Mouse (Mus musculus) myocyte (in vitro differentiated cells): ENCODE data around the gene Eif4g3.

Source experiments
- CEBPB ChIP-seq: IDR thresholded peaks from 2 replicates; pipeline ENCODE4 v1.6.1; 2011; ENCODE audit warnings: mild to moderate bottlenecking, moderate library complexity; ENCODE audit not compliant: poor library complexity, insufficient read depth, severe bottlenecking
- E2F4 ChIP-seq: IDR thresholded peaks from one replicate; pipeline ENCODE4 v1.6.1; 2011; ENCODE audit warnings: mild to moderate bottlenecking, control low read depth, moderate library complexity; ENCODE audit not compliant: insufficient read depth
- MAX ChIP-seq: IDR thresholded peaks from one replicate; pipeline ENCODE4 v1.6.1; 2011; ENCODE audit warnings: low read depth, mild to moderate bottlenecking, control low read depth
- MYOD1 ChIP-seq, 3 experiments: IDR thresholded peaks; one replicate each; pipeline ENCODE4 v1.6.1; 2011; ENCODE audit warnings: control low read depth in 2 of 3, low read depth in 2 of 3, mild to moderate bottlenecking in 2 of 3, moderate library complexity in 1 of 3; ENCODE audit not compliant: insufficient read length in 2 of 3, control insufficient read depth in 1 of 3
- MYOG ChIP-seq, 3 experiments: IDR thresholded peaks; one replicate each; pipeline ENCODE4 v1.6.1; 2011; ENCODE audit warnings: control low read depth in 2 of 3, low read depth in 2 of 3, mild to moderate bottlenecking in 2 of 3; ENCODE audit not compliant: insufficient read length in 2 of 3, control insufficient read depth in 1 of 3, insufficient read depth in 1 of 3
- POLR2A ChIP-seq: IDR thresholded peaks from one replicate; pipeline ENCODE4 v1.6.1; 2011; ENCODE audit warnings: low read depth, mild to moderate bottlenecking, control low read depth, moderate library complexity; ENCODE audit not compliant: insufficient read length
- POLR2AphosphoS2 ChIP-seq: IDR thresholded peaks from one replicate; pipeline ENCODE4 v1.6.1; 2011; ENCODE audit warnings: low read depth, control low read depth; ENCODE audit not compliant: insufficient read length
- REST ChIP-seq: IDR thresholded peaks from one replicate; pipeline ENCODE4 v1.6.1; 2011; ENCODE audit warnings: mild to moderate bottlenecking, control low read depth, moderate library complexity; ENCODE audit not compliant: insufficient read depth, insufficient read length
- USF1 ChIP-seq: IDR thresholded peaks from one replicate; pipeline ENCODE4 v1.6.1; 2011; ENCODE audit warnings: low read depth, mild to moderate bottlenecking, control low read depth, moderate library complexity

- TF ChIP-seq CEBPB (no peak), MYOD1 (IDR thresholded peaks at IDR 0.05; ENCODE audit: control insufficient read depth in 1 of 3, insufficient read length in 2 of 3, low read depth in 2 of 3) (no peak), POLR2A (no peak), USF1 (no peak), MAX (no peak), REST (no peak), POLR2AphosphoS2 (no peak), MYOG (IDR thresholded peaks at IDR 0.05; ENCODE audit: control insufficient read depth in 1 of 3, insufficient read depth in 1 of 3, insufficient read length in 2 of 3, low read depth in 2 of 3) (no peak), E2F4 (no peak)
Observed at GRCm38 (mm10) chr4:138137336-138137735, 144.5 kb downstream of the Eif4g3 start.
